Mouse (Mus musculus): Measurements from ENCODE around the gene S1pr2. TPM values are rescaled to one million over a fixed set of nuclear protein-coding genes. Genes with fewer than 3 reads are reported as not detected.
A peak's percentile ranks its signal among the peaks of the same experiment; 100 is the strongest.

S1pr2 gene
- polyA plus RNA-seq, 1 experiment from 2014 or later: 63.5 TPM

- no peaks in the 10 kb centered on the region for H3K9me3 ChIP-seq (ENCODE audit: control insufficient read depth, low read length)
- H3K4me3 ChIP-seq (ENCODE audit: low read length): peak overlapping the region; percentile 92
- under 1% methylated on average over 45 of the region's 45 CpGs for WGBS
- peak overlapping the region; percentile 83 for H3K4me2 ChIP-seq (ENCODE audit: low read depth, low read length)
- peak overlapping the region; percentile 99 for H3K27ac ChIP-seq (ENCODE audit: low read length)
- H3K9ac ChIP-seq (ENCODE audit: low read length): peak overlapping the region; percentile 99
- H3K36me3 ChIP-seq (ENCODE audit: control insufficient read depth, insufficient read depth, low read length): no peaks in the 10 kb centered on the region
- peak; percentile 60 for ATAC-seq (ENCODE audit: low read depth)
- H3K4me1 ChIP-seq (replicated peaks; ENCODE audit: control insufficient read depth, insufficient read depth, low read length): peaks cover 57% of the 10 kb centered on the region
- H3K27me3 ChIP-seq (ENCODE audit: control insufficient read depth, insufficient read depth, low read depth, low read length): no peaks in the 10 kb centered on the region
These were observed 958 bp downstream of the S1pr2 start for GRCm38 (mm10) chr9:20975431-20976215.

GRCm38 (mm10) chr9:20973682-20974075 is 2.9 kb downstream of the S1pr2 start:
- H3K9ac ChIP-seq (ENCODE audit: low read length): peak overlapping the region; percentile 24
- H3K27ac ChIP-seq (ENCODE audit: low read length): peak overlapping the region; percentile 94
- H3K4me3 ChIP-seq (ENCODE audit: low read length): peak overlapping the region; percentile 92
- H3K36me3 ChIP-seq (ENCODE audit: control insufficient read depth, insufficient read depth, low read length): peaks cover 9% of the 10 kb centered on the region; the same call in 1 of the 2 replicates
- H3K4me1 ChIP-seq (replicated peaks; ENCODE audit: control insufficient read depth, insufficient read depth, low read length): peaks cover 53% of the 10 kb centered on the region
- H3K9me3 ChIP-seq (ENCODE audit: control insufficient read depth, low read length): no peaks in the 10 kb centered on the region
- H3K27me3 ChIP-seq (ENCODE audit: control insufficient read depth, insufficient read depth, low read depth, low read length): no peaks in the 10 kb centered on the region
- H3K4me2 ChIP-seq (ENCODE audit: low read depth, low read length): peak overlapping the region; percentile 83
- WGBS: 36% methylated on average over 6 of the region's 6 CpGs
- ATAC-seq (ENCODE audit: low read depth): no peak

GRCm38 (mm10) chr9:20973001-20973681 is 3.4 kb downstream of the S1pr2 start:
- H3K4me3 ChIP-seq (ENCODE audit: low read length): peak overlapping the region; percentile 92
- WGBS: 79% methylated on average over 4 of the region's 4 CpGs
- ATAC-seq (ENCODE audit: low read depth): no peak
- no peaks in the 10 kb centered on the region for H3K9me3 ChIP-seq (ENCODE audit: control insufficient read depth, low read length)
- peak overlapping the region; percentile 94 for H3K27ac ChIP-seq (ENCODE audit: low read length)
- peak overlapping the region; percentile 83 for H3K4me2 ChIP-seq (ENCODE audit: low read depth, low read length)
- H3K27me3 ChIP-seq (ENCODE audit: control insufficient read depth, insufficient read depth, low read depth, low read length): no peaks in the 10 kb centered on the region
- H3K4me1 ChIP-seq (replicated peaks; ENCODE audit: control insufficient read depth, insufficient read depth, low read length): peaks cover 48% of the 10 kb centered on the region
- H3K9ac ChIP-seq (ENCODE audit: low read length): peak overlapping the region; percentile 24
- peaks cover 13% of the 10 kb centered on the region for H3K36me3 ChIP-seq (ENCODE audit: control insufficient read depth, insufficient read depth, low read length)

- Histone ChIP-seq H3K9ac (ENCODE audit: low read length) (peak overlapping the region; percentile 24), H3K4me2 (ENCODE audit: low read depth, low read length) (peak overlapping the region; percentile 83), H3K4me1 (replicated peaks; ENCODE audit: control insufficient read depth, insufficient read depth, low read length) (peaks cover 48% of the 10 kb centered on the region), H3K27ac (ENCODE audit: low read length) (peak overlapping the region; percentile 94), H3K36me3 (ENCODE audit: control insufficient read depth, insufficient read depth, low read length) (peaks cover 21% of the 10 kb centered on the region), H3K9me3 (ENCODE audit: control insufficient read depth, low read length) (no peaks in the 10 kb centered on the region), H3K27me3 (ENCODE audit: control insufficient read depth, insufficient read depth, low read depth, low read length) (no peaks in the 10 kb centered on the region), H3K4me3 (ENCODE audit: low read length) (peak overlapping the region; percentile 18)
- peak; percentile 37 for ATAC-seq (ENCODE audit: low read depth)
- 28% methylated on average over 28 of the region's 28 CpGs for WGBS
These were observed 4.2 kb downstream of the S1pr2 start for GRCm38 (mm10) chr9:20972141-20972992.

GRCm38 (mm10) chr9:20971751-20972140 is 4.8 kb downstream of the S1pr2 start:
- H3K4me2 ChIP-seq (ENCODE audit: low read depth, low read length): peak overlapping the region; percentile 83
- H3K27ac ChIP-seq (ENCODE audit: low read length): peak overlapping the region; percentile 94
- ATAC-seq (ENCODE audit: low read depth): peak; percentile 68
- 40% methylated on average over 7 of the region's 7 CpGs for WGBS
- H3K9ac ChIP-seq (ENCODE audit: low read length): peak overlapping the region; percentile 24
- peaks cover 25% of the 10 kb centered on the region for H3K36me3 ChIP-seq (ENCODE audit: control insufficient read depth, insufficient read depth, low read length)
- H3K4me3 ChIP-seq (ENCODE audit: low read length): peak overlapping the region; percentile 18
- H3K27me3 ChIP-seq (ENCODE audit: control insufficient read depth, insufficient read depth, low read depth, low read length): no peaks in the 10 kb centered on the region
- H3K4me1 ChIP-seq (replicated peaks; ENCODE audit: control insufficient read depth, insufficient read depth, low read length): peaks cover 43% of the 10 kb centered on the region
- H3K9me3 ChIP-seq (ENCODE audit: control insufficient read depth, low read length): no peaks in the 10 kb centered on the region

GRCm38 (mm10) chr9:20966747-20967146 is 9.8 kb downstream of the S1pr2 start:
- H3K9ac ChIP-seq (ENCODE audit: low read length): no peak overlapping the region
- ATAC-seq (ENCODE audit: low read depth): no peak
- no peaks in the 10 kb centered on the region for H3K27me3 ChIP-seq (ENCODE audit: control insufficient read depth, insufficient read depth, low read depth, low read length)
- no peak overlapping the region for H3K4me2 ChIP-seq (ENCODE audit: low read depth, low read length)
- no peak overlapping the region for H3K4me3 ChIP-seq (ENCODE audit: low read length)
- WGBS: 85% methylated on average over 5 of the region's 5 CpGs
- peaks cover 44% of the 10 kb centered on the region for H3K36me3 ChIP-seq (ENCODE audit: control insufficient read depth, insufficient read depth, low read length)
- H3K27ac ChIP-seq (ENCODE audit: low read length): no peak overlapping the region
- H3K4me1 ChIP-seq (replicated peaks; ENCODE audit: control insufficient read depth, insufficient read depth, low read length): peaks cover 8% of the 10 kb centered on the region
- no peaks in the 10 kb centered on the region for H3K9me3 ChIP-seq (ENCODE audit: control insufficient read depth, low read length)

GRCm38 (mm10) chr9:20966008-20966407 is 10.6 kb downstream of the S1pr2 start:
- no peak overlapping the region for H3K9ac ChIP-seq (ENCODE audit: low read length)
- H3K36me3 ChIP-seq (ENCODE audit: control insufficient read depth, insufficient read depth, low read length): peaks cover 44% of the 10 kb centered on the region
- no peak overlapping the region for H3K4me3 ChIP-seq (ENCODE audit: low read length)
- no peaks in the 10 kb centered on the region for H3K27me3 ChIP-seq (ENCODE audit: control insufficient read depth, insufficient read depth, low read depth, low read length)
- no peak for ATAC-seq (ENCODE audit: low read depth)
- peaks cover 3% of the 10 kb centered on the region; the same call in 1 of the 2 replicates for H3K4me1 ChIP-seq (replicated peaks; ENCODE audit: control insufficient read depth, insufficient read depth, low read length)
- H3K27ac ChIP-seq (ENCODE audit: low read length): no peak overlapping the region
- no peaks in the 10 kb centered on the region for H3K9me3 ChIP-seq (ENCODE audit: control insufficient read depth, low read length)
- no peak overlapping the region for H3K4me2 ChIP-seq (ENCODE audit: low read depth, low read length)
- 83% methylated on average over 3 of the region's 3 CpGs for WGBS

- Histone ChIP-seq H3K36me3 (ENCODE audit: control insufficient read depth, insufficient read depth, low read length) (peaks cover 44% of the 10 kb centered on the region), H3K9me3 (ENCODE audit: control insufficient read depth, low read length) (no peaks in the 10 kb centered on the region), H3K27ac (ENCODE audit: low read length) (no peak overlapping the region), H3K27me3 (ENCODE audit: control insufficient read depth, insufficient read depth, low read depth, low read length) (no peaks in the 10 kb centered on the region), H3K9ac (ENCODE audit: low read length) (no peak overlapping the region), H3K4me3 (ENCODE audit: low read length) (no peak overlapping the region), H3K4me1 (replicated peaks; ENCODE audit: control insufficient read depth, insufficient read depth, low read length) (0 out of 2 replicates have a peak, but pooled peaks cover under 1% of the 10 kb centered on the region), H3K4me2 (ENCODE audit: low read depth, low read length) (no peak overlapping the region)
- WGBS: 79% methylated on average over 4 of the region's 4 CpGs
- no peak for ATAC-seq (ENCODE audit: low read depth)
These were observed 11.0 kb downstream of the S1pr2 start for GRCm38 (mm10) chr9:20965606-20966005.

- peaks cover 18% of the 10 kb centered on the region for H3K36me3 ChIP-seq (ENCODE audit: control insufficient read depth, insufficient read depth, low read length)
- WGBS: 60% methylated on average over 9 of the region's 9 CpGs
- H3K4me2 ChIP-seq (ENCODE audit: low read depth, low read length): no peak overlapping the region
- no peak for ATAC-seq (ENCODE audit: low read depth)
- H3K27me3 ChIP-seq (ENCODE audit: control insufficient read depth, insufficient read depth, low read depth, low read length): no peaks in the 10 kb centered on the region
- H3K27ac ChIP-seq (ENCODE audit: low read length): no peak overlapping the region
- no peaks in the 10 kb centered on the region for H3K9me3 ChIP-seq (ENCODE audit: control insufficient read depth, low read length)
- no peak overlapping the region for H3K9ac ChIP-seq (ENCODE audit: low read length)
- H3K4me3 ChIP-seq (ENCODE audit: low read length): no peak overlapping the region
- no peaks in the 10 kb centered on the region for H3K4me1 ChIP-seq (replicated peaks; ENCODE audit: control insufficient read depth, insufficient read depth, low read length)
These were observed 15.0 kb downstream of the S1pr2 start for GRCm38 (mm10) chr9:20961557-20961956.

All from lung, embryonic 16.5 days (tissue).